Mouse (Mus musculus) embryo, embryonic 9.5 days (tissue): ENCODE measurements around the gene Taf15.

Source experiments
- DNase-seq: peaks from one replicate; pipeline ENCODE4 v3.0.0-alpha.2; 2017; ENCODE audit errors: extremely low spot score

Gene Taf15

DNA sequence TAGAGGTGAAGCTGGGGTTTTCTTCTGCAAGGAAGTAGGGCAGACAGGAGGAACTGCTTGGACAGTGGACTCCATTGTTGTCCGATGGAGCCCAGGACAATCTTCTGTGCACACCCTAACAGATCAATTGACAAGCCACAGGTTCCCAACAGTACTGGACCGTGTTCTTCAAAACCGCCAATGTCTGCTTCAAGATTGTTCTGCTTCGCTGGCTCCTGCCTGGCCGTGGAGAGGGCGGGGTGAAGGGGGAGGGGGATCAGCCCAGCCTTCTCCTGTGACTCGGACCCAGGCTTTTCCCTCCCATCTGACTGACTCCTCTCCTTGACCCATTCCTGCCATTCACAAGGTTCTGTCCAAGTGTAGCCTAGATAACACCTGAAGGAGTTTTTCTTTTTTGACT is 15.6 kb upstream of the Taf15 start:
- DNase-seq: no peak

DNA sequence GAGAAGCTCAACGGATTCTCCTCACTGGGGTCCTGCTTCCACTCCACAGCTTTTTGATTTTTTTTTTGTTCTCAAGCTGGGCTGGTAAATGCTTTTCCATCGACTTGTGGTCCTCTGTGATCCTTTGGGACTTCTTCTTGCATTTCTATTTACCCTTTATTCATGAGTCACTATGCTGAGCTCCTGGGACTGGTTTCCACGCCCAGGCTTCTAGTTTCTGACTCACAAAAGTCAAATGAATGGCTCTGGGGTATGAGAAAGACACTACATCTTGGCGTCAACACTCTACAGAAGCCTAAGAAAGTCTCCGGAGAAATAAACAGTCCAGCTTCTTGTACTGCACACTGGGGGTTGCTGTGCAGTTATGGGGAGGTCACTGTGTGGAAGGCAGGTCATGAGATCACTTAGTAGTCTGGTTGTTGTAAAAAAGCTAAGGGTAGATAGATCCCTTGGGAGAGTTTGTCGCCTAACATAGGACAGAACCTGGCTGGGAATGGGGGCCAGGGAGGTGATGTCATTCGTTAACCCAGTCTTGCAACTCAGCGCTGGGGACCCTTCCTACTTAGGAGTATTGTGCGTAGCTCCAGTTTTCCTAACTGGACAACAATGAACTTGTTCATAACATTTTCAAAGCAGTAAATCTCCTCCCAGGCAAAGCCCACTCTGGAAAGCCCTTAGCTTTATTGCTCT is 14.8 kb upstream of the Taf15 start:
- no peak for DNase-seq

DNA sequence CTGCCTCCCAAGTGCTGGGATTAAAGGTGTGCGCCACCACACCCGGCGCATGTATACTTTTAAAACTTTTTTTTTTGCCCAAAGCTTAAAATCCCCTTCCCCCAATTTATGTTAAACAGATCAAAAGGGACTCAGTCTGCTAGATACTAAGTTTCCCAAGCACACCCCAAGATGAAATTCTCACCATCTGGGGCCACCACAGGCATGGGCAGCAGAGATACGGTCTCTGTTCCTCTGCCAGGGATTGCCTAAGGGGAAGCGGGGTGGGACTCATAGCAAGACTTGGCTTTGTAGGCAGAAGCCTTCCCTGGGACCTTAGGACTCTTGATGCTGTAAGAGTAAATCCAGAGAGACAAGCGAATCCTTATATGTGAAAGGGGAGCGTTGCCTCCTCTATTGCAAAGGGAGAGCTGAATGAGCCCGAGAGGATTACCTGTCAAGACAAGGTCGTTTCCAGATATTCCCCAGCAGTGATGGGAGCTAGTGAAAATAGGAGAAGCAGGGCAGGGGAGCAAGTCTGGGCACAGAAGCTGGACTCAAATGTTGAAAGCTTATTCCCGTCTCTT is 11.3 kb upstream of the Taf15 start:
- DNase-seq: no peak

DNA sequence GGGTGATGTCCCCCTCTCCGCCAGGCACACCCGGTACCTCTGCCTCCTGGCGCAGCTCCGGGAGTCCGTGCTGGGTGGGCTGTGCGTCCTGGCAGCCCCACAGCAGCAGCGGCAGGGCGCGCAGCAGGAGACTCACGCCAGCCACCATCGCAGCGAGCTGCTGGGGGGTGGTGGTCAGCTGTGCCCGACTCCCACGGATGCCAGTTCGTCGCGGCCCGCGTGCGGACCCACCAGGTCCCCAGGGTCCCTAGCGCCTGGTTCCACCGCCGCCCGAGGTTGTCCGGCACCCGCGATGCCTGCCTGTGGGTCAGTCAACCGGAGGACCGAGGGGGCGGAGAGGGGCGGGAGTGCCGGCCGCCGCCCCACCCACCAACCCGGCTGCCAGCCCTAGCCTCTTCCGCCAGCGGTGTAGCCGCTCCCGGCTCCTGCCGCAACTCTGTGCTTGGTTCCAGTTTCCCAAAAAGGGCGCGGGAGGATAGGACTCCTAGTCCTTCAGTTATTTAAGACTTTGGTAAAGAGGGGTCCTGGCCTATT is 10.1 kb upstream of the Taf15 start, which contains the start of gene Mmp28:
TSS of gene Mmp28 (minus strand) at position 361 of the 534 bp plus-strand sequence.
- DNase-seq: peak; percentile 60

DNA sequence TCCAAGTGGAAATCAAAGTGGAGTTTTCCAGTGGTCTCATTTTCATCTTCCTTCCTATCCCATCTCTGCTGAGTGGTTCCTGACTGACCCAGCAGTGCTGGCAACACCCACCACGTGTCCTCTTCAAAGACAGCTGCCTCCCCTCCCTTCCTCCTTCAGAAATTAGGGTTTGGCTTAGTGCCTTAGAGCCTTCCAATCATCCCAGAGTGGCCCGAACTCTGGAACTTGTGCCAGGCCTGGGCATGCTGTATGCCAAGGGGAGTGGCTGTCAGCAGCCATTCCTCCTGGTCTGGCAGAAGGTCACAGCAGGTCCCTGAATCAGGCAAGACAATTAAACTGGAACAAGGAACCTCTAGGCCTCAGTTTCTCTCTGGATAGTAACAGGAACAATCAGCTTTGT is 6.9 kb upstream of the Taf15 start:
- no peak for DNase-seq

DNA sequence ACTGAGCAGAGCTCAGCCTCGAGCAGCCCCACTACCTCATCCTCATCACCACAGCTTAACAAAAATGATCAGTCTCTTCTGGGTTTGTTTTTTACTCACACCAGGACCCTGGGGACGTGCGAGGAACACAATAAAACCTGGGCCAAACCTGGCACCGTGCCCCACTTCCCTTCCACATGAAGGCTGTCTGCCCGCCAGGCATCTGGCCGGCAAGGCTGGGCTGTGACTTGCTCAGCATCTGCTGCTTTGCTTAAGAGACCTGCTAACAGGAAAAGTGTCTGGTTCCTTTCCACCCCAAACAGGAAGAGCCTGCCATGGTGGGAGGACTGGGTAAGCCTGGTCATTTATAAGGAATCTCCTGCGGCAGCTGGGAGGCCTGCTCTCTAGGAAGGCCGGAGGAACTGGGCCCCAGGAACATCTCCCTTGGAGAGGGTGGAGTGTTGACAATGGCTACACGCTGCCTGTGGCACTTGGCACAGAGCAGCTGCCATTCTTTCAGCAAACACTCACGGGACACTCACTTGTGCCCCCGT is 5.7 kb upstream of the Taf15 start:
- no peak for DNase-seq

DNA sequence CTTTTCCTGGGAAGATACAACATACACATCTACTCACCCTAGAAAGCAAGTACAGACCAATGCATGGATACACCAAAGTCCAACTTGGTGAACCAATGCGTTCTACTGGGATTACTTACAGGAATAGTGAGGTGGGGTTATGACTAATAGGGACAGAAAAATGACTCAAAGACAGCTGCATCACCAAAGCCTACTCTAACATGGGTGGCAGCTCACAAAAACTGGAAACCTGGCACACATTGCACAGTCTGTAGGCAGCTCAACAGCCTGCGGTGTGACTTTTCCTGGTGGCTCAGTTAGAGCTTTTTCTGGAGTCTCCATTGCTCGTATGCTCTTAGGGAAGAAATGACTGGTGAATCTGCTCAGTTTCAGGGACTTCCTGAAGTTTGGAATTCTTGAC is 4.1 kb upstream of the Taf15 start:
- no peak for DNase-seq

DNA sequence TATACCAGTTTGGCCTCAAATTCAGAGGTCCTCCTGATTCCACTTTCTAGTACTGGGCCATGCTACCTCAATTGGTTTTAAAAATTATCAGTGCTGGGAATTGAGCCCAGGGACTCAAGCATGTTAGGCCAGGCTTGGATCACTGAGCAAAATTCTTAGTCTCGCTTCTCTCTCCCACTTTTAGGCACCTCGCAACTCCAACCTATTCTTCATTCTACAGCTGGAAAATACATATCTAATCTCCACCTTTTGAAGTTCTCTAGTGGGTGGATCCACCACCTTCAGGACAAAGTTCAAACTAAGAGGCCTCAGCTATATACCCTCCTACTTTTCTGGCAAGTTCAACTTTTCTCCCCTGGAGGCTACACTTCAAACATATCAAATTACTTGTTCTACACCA is 1.1 kb upstream of the Taf15 start:
- no peak for DNase-seq

DNA sequence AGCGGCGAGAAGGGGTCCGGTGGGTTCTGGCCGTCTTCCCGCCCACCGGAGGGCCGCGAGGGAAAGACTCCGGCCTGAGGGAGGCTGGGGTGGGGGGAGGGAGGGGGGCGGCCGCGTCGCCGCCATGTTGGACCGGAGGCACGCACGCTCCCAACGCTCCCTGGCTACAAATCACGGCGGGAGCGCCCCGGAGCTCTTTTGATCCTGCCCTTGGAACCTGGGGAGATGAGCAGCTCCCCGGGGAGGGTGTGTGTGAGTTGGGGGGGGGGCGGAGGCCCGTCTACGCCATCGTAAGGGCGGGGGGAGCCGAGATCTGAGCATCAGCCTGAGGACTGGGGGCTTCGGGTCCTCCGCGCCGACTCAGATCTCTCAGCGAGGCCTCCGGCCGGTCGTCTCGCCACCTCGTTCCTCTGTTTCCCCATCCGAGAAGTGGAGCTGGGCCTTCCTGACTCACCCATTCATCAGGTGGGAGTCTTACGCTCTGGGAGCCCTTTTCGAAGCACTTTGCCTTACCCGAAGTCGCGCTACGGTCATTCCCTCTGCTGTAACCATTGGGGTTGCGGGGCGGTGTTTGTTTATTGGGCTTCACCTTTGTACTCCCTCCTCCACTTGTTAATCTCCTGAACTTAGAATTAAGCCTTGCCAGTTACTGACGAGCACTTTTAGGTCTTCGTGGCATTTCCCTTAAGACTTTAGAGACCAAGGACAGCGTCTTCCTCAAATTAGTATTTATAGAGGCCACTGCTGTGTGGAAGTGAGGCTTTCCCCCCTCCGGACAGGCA is 540 bp downstream of the Taf15 start:
- no peak for DNase-seq

DNA sequence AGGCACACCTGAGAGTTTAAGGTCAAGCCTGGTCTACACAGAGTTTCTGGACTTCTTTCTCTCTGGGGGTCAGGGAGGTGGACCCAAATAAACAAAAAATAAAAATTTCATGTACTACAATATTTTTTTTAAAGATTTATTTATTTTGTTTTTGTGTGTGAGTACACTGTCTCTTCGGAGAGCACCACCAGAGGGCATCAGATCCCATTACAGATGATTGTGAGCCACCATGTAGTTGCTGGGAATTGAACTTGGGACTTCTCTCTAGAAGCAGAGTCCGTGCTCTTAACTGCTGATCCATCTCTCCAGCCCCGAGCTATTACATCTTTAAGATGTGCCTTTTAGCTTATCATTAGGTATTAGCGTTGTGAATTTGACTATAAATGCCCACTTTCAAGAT is 18.6 kb downstream of the Taf15 start:
- DNase-seq: no peak

DNA sequence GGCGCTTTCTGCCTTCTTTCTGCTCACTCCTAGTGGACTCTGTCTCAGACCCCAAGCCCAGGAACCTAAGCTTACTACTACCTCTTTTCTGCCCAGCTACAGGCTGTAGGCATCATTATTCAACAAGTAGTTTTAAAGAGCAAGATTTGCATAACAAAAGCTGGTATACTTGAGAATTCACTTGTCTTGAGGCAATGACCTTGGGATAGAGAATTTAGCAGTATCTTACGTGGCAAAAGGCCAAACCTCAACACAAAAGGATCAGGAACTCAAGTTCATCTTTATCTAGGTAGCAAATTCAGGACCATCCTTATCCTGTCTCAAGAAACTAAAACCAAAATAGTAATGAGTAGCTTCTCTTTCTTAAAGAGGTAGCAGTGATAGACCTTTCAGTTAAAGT is 22.7 kb downstream of the Taf15 start:
- no peak for DNase-seq

DNA sequence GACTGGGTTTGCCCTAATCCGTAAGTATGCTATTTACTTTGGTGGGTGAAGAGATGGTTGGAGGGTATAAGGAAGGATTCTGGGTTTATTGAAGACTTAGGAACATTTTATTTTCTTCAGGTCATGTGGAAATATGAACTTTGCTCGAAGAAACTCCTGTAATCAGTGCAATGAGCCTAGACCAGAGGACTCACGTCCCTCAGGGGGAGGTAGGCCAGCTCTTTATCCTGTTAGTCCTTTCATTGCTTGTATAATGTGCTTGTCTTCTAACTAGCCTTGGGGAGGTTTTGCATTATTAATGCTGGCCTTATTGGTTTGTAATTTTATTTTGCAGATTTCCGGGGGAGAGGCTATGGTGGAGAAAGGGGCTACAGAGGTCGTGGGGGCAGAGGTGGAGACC is 31.4 kb downstream of the Taf15 start:
- DNase-seq: no peak

DNA sequence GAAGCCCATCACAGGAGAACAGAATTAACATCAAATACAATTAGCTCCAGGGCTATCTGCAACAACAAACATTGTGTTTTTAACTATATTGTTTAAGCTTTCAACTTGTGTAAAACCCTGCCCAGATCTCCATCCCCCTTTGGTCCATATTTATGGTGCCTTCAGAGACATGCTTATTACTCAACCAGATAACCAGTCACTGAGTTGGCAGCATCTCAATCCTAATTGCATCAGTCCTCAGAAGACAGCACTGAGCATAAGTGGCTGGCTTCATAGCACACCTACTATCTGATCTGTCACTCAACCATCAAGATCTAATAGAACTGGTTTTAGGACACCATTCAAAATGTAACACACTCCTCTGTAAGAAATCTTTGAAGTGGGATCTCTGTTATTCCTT is 36.6 kb downstream of the Taf15 start:
- DNase-seq: no peak

DNA sequence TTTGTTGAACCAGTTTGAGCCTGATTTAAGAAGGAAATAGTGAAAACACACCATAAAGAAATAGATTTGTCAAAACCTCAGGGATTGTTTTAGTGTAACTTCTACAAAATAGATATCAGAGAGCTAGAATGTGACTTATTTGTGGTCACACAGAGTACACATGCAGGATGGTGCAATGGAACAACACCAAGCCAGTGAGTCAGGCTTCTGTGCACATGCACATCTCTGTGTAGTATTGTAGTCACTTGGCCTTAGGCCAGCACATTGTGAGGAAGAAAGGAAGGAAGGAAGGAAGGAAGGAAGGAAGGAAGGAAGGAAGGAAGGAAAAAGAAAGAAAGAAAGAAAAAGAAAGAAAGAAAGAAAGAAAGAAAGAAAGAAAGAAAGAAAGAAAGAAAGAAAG is 44.3 kb downstream of the Taf15 start:
- DNase-seq: no peak

DNA sequence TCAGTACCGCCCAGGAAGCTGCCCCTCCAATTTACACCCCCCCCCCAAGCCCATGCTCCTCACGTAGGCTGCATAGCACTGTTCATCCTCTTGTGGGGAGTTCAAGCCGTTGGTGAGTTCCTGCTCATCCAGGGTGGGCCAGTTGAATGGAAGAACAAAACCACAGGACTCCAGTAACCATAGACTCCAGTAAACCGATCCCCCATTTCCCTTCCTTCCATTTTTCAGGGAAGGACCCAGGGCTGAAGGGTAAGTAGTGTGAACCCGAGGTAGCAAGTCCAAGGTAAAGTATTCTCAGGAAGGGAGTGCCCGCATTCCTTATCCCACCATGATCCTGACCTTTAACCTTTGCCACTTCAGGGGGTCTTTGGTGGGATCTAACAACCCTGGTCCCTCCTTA is 45.5 kb downstream of the Taf15 start:
- no peak for DNase-seq

DNA sequence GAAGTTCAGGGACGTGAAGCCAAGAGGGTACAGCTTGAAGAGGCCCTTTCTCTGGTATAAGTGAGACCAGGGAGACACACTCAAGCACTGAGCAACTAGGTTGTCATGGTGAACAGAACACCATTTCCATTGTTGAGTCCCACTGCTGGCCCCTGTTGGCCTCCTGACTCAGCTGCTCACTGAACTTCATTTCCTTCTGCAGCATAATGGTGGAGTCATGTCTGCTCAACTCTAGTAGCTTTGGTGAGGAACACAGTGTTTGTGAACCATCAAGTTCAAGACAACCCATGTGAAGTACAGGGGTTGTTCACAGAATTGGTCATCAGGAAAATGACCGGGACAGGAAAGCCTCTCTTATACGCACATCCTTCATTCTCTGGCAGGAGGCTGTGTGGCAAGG is 49.2 kb downstream of the Taf15 start, which contains the start of gene Heatr9:
TSS of gene Heatr9 (minus strand) at position 101 of the 400 bp plus-strand sequence.
- DNase-seq: no peak

DNA sequence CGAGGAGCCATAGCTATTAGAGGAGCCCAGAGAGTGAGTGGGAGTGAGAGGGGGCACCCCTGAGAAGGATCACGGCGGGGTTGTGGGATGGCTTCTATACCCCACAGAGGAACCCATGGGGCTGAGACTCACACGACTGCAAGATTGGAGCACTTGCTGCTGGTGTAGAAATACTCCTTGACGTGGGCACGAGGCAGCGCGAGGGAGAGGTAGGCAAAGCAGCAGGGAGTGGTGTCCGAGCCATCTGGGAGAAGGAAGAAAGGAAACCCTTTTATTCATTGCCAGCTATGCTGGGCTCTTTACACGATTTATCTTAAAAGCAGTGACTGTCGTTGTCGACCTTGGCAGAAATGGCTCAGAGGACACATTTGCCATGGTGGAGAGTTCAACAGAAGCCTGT is 56.1 kb downstream of the Taf15 start:
- DNase-seq: no peak

DNA sequence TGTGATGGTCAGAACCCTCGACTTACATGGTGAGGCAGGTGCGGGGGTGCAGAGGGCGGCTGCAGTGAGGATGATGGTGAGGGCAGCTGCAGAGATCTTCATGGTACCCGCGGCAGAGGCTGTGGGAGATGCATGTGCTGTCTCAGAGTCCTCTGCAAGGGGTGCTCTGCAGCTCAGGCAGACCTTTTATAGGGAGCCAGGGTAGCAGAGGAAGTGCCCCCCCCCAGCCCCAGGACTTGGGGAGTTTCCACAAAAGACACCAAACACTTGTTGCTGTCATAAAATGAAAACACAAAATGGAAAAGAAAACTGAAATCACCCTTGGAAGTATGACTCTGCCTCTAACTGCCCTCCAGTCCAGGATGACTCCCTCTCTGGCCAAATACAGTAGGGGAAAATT is 57.5 kb downstream of the Taf15 start, which contains the start of gene Ccl5:
TSS of gene Ccl5 (minus strand) at position 159 of the 400 bp plus-strand sequence.
- no peak for DNase-seq

DNA sequence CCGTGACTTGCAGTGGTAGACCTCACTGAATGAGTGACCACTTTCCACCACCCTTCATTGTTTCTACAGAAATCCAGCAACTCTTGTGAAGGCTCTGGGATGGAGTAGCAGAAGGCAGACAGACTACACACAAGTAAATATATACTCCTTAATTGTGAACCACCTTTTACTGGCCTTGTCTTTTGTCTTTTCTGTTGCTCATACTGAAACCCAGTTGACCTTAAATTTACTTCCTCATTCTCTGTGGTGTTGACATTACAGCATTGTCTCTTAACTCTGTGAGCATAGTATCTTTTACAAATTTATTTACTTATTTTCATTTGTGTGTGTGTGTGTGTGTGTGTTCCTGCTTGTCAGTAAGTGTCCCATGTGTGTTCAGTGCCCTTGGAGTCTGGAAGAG is 60.3 kb downstream of the Taf15 start:
- DNase-seq: no peak

DNA sequence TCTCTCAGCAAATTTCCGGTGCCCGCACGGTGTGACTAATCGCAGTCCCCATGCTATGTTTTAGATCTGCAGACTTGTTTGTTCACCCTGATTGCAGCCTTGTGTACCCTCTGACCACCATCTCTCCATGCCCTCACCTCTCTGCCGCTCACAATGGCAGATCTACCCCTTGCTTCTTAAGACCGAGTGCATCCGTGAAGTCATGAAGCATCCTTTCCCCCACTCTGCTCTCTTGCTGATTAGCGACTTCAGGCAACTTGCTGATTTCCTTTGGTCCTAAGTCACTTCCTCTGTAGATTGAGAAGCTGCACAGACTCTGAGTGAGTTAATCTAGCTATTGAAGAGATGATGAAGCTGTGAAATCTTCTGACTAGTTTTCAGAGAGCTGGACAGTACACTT is 61.3 kb downstream of the Taf15 start:
- DNase-seq: no peak

DNA sequence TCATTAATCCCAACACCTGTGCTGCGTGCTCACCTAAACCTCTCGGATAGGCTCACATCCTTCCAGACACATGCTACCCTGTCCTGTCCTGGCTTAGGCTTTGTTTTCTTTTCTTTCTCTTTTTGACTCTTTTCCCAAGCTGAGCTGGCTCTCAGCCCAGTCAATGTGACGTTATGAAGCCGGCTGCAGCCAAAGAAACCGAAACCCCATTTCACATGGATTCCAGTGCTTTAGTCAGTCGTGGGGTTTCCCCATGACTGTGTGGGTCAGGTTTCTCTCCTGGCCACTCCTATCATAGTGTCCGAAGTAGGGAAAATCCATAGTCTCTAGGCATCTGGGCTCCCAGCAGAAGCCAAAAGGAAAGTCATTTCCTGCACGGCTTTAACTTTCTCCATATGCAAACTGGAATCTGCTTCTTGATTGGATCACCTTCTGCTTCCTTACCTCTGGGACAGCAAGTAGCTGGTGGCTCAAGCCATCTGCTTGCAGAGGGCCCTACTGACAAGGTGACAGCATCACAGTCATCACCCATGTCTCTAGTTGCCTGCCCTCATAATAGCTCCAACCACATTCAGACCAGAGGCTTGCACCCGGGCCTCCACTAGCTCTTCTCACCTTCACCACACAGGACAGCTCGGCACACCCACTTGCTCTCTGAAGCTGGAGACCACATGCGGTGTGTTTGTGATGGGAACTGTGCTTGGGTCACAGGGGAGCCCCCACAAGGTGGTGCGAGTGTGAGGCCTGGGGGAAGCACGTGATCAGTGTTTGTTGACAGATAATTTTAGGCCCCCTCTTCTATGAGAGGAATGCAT is 61.9 kb downstream of the Taf15 start:
- DNase-seq: no peak

DNA sequence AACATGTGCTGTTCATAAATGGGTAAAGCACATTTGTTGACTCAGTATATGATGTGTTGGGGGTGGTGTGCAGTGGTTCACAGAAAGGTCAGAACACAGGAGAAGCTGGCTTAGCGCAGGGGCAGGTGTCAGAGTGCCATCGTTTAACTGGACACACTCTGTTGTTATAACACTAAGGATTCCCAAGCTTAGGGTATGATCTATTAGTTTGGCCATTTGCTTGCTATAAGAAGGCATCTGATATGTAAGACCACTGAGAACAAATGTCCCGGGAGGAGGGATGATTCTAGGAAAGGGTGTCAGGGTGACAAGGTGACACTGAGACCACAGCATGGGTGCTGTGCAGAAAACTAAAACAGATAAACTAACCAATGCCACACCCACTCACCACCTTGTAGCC is 63.9 kb downstream of the Taf15 start:
- DNase-seq: no peak
